Mouse (Mus musculus) induced T-regulatory cell, adult 2 months (primary cell): ENCODE data around the gene Dcaf11.
A peak's percentile ranks its signal among the peaks of the same experiment; 100 is the strongest.

ENCODE experiments used
- DNase-seq: peaks from one replicate; pipeline ENCODE4 v3.0.0-alpha.2; 2012; ENCODE audit warnings: low read depth

Gene Dcaf11

DNA sequence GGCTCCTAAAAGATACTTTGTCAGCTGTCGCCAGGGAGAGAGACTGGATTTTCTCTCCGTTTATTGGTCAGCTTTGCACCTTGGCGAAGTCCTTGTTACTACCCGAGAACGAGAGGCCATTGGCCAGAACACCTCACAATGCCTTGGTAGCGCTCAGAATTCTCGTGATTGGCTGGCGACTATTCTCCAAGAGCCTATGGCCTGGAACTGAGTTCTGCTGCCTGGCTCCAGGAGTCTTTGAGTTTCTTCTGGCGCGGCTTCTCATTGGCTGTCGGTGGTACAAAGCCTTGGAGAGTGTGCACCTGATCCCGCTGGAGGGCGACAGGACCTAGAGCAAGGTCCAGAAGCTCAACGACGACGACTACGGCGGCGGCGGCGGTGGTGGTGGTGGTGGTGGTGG is 58.0 kb downstream of the Dcaf11 start, which contains the start of gene Rec8:
TSS of gene Rec8 (plus strand) at position 216 of the 400 bp plus-strand sequence.
- peak; percentile 65 for DNase-seq

DNA sequence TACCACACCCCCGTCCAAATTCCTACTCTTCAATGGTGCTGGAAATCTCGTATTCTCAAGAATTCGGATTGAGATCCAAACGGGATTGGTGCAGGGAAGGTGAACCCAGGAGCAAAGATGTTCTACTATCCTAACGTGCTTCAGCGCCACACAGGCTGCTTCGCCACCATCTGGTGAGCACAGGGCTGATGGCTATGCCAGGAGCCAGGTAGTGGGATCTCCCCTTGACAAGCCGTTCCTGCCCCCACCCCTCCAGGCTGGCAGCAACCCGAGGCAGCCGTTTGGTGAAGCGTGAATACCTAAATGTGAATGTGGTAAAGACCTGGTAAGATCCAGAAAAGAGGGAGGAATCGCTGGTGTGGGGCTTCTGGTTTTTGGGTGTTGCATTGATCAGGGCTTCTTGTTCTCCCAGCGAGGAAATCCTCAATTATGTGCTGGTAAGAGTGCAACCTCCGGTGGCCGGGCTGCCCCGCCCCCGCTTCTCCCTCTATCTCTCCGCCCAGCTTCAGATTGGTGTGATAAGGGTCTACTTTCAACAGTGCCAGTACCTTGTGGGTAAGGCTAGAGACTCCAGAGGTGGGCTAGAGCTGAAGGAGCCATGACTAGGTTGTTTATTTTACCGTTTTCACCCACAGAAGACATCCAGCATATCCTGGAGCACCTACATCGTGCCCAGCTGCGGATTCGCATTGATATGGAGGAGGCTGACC is 58.8 kb downstream of the Dcaf11 start:
- DNase-seq, result peak; percentile 47
